Mouse (Mus musculus): ENCODE data around the gene Ankrd55. TPM values are rescaled to one million over a fixed set of nuclear protein-coding genes. Genes with fewer than 3 reads are reported as not detected.

Gene Ankrd55
- 0.10 and 0.30 TPM in 2 replicates for polyA plus RNA-seq (2012; rRNA removed)

- no peak for DNase-seq (ENCODE audit: low read depth, low spot score)
- 10% methylated on average over 22 of the region's 22 CpGs for WGBS
Observed at GRCm38 (mm10) chr13:112288225-112289178, at the start of gene Ankrd55. Ankrd55 (plus strand) TSS chr13:112288451.

GRCm38 (mm10) chr13:112239239-112239638, 49.0 kb upstream of the Ankrd55 start:
- DNase-seq (ENCODE audit: low read depth, low spot score), result no peak
- WGBS, result 94% methylated on average over 2 of the region's 2 CpGs

- DNase-seq (ENCODE audit: low read depth, low spot score), result no peak
- WGBS, result 31% methylated on average over 8 of the region's 8 CpGs
Observed at GRCm38 (mm10) chr13:112241431-112241830, 46.8 kb upstream of the Ankrd55 start.

- WGBS, result 75% methylated on average over 5 of the region's 5 CpGs
- no peak for DNase-seq (ENCODE audit: low read depth, low spot score)
Observed at GRCm38 (mm10) chr13:112245131-112245530, 43.1 kb upstream of the Ankrd55 start.

- no peak for DNase-seq (ENCODE audit: low read depth, low spot score)
- WGBS, result 73% methylated on average over 2 of the region's 2 CpGs
Observed at GRCm38 (mm10) chr13:112251433-112251832, 36.8 kb upstream of the Ankrd55 start.

- 73% methylated on average over 3 of the region's 3 CpGs for WGBS
- no peak for DNase-seq (ENCODE audit: low read depth, low spot score)
Observed at GRCm38 (mm10) chr13:112252012-112252411, 36.2 kb upstream of the Ankrd55 start.

- 56% methylated on average over 13 of the region's 13 CpGs for WGBS
- no peak for DNase-seq (ENCODE audit: low read depth, low spot score)
Observed at GRCm38 (mm10) chr13:112252991-112253620, 35.1 kb upstream of the Ankrd55 start.

- 77% methylated on average over 8 of the region's 8 CpGs for WGBS
- no peak for DNase-seq (ENCODE audit: low read depth, low spot score)
Observed at GRCm38 (mm10) chr13:112254116-112254515, 34.1 kb upstream of the Ankrd55 start.

- no peak for DNase-seq (ENCODE audit: low read depth, low spot score)
- 80% methylated on average over 5 of the region's 5 CpGs for WGBS
Observed at GRCm38 (mm10) chr13:112255862-112256261, 32.4 kb upstream of the Ankrd55 start.

- no peak for DNase-seq (ENCODE audit: low read depth, low spot score)
- 63% methylated on average over 10 of the region's 10 CpGs for WGBS
Observed at GRCm38 (mm10) chr13:112258478-112258877, 29.8 kb upstream of the Ankrd55 start.

GRCm38 (mm10) chr13:112259398-112259797, 28.9 kb upstream of the Ankrd55 start:
- 25% methylated on average over 2 of the region's 2 CpGs for WGBS
- peak; percentile 31 for DNase-seq (ENCODE audit: low read depth, low spot score)

- WGBS, result 3% methylated on average over 4 of the region's 4 CpGs
- no peak for DNase-seq (ENCODE audit: low read depth, low spot score)
Observed at GRCm38 (mm10) chr13:112264666-112265065, 23.6 kb upstream of the Ankrd55 start.

- no peak for DNase-seq (ENCODE audit: low read depth, low spot score)
- WGBS, result 33% methylated on average over 5 of the region's 5 CpGs
Observed at GRCm38 (mm10) chr13:112271901-112272537, 16.2 kb upstream of the Ankrd55 start.

- no peak for DNase-seq (ENCODE audit: low read depth, low spot score)
- WGBS, result 91% methylated on average over 3 of the region's 3 CpGs
Observed at GRCm38 (mm10) chr13:112274636-112275035, 13.6 kb upstream of the Ankrd55 start.

GRCm38 (mm10) chr13:112275951-112276350, 12.3 kb upstream of the Ankrd55 start:
- no peak for DNase-seq (ENCODE audit: low read depth, low spot score)
- WGBS, result 77% methylated on average over 8 of the region's 8 CpGs

- DNase-seq (ENCODE audit: low read depth, low spot score), result no peak
- 63% methylated on average over 5 of the region's 5 CpGs for WGBS
Observed at GRCm38 (mm10) chr13:112277544-112277943, 10.7 kb upstream of the Ankrd55 start.

- no peak for DNase-seq (ENCODE audit: low read depth, low spot score)
- WGBS, result 81% methylated on average over 7 of the region's 7 CpGs
Observed at GRCm38 (mm10) chr13:112278251-112278650, 10.0 kb upstream of the Ankrd55 start.

- 73% methylated on average over 1 of the region's 1 CpGs for WGBS
- no peak for DNase-seq (ENCODE audit: low read depth, low spot score)
Observed at GRCm38 (mm10) chr13:112287135-112287534, 1.1 kb upstream of the Ankrd55 start.

GRCm38 (mm10) chr13:112287571-112288224, 553 bp upstream of the Ankrd55 start:
- WGBS, result 31% methylated on average over 6 of the region's 6 CpGs
- no peak for DNase-seq (ENCODE audit: low read depth, low spot score)

GRCm38 (mm10) chr13:112289338-112289737, 1.1 kb downstream of the Ankrd55 start:
- WGBS, result 57% methylated on average over 9 of the region's 9 CpGs
- DNase-seq (ENCODE audit: low read depth, low spot score), result no peak
